Mouse (Mus musculus): ENCODE measurements around the gene Abcg1.

DNA sequence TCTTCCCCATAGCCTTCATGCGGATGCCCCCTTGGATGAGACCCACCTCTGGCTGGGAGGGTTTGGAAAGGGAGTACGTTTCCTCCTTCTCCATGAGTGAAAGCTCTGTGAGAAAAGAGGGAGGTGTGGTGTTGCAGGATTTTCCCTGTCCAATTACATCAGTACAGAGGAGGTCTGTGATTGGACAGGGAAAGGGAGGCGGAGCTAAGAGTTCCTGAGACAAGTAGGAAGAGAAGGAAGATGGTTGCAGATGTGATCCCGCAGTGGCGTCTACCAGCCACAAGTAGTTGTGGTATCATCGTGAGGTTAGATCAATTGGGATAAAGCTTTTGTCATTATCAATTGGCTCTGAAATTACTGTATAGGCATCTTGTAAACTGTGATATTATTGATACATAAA, 100.4 kb downstream of the Abcg1 start:
- TF ChIP-seq POLR2A (IDR thresholded peaks at IDR 0.05; ENCODE audit: low read depth, low read length) (no peak), CTCF (IDR thresholded peaks at IDR 0.05; ENCODE audit: borderline replicate concordance, insufficient read depth, low read length) (no peak)
